Mouse (Mus musculus): ENCODE data around the gene Slc39a11. TPM values are rescaled to one million over a fixed set of nuclear protein-coding genes. Genes with fewer than 3 reads are reported as not detected.

The Slc39a11 gene
- polyA plus RNA-seq, 1 experiment from 2014 or later = 17.8 TPM

- WGBS = 98% methylated on average over 2 of the region's 2 CpGs
- no peak overlapping the region for H3K4me3 ChIP-seq (ENCODE audit: low read depth, low read length)
- no peaks in the 10 kb centered on the region for H3K4me1 ChIP-seq (ENCODE audit: control insufficient read depth, insufficient read depth, low read length)
- no peak overlapping the region for H3K9ac ChIP-seq (ENCODE audit: low read length)
- no peaks in the 10 kb centered on the region for H3K9me3 ChIP-seq (ENCODE audit: control insufficient read depth, low read length)
- ATAC-seq (ENCODE audit: low FRiP score) (no peak), DNase-seq (ENCODE audit: low spot score, missing footprints) (no peak)
- H3K36me3 ChIP-seq (ENCODE audit: control insufficient read depth, insufficient read depth, low read length) = peaks cover 4% of the 10 kb centered on the region
- H3K27me3 ChIP-seq (ENCODE audit: control insufficient read depth, insufficient read depth, low read length) = no peaks in the 10 kb centered on the region
- no peak overlapping the region for H3K4me2 ChIP-seq
- no peak overlapping the region for H3K27ac ChIP-seq (ENCODE audit: low read depth, low read length)
These were observed 27.0 kb upstream of the Slc39a11 start for GRCm38 (mm10) chr11:113676847-113677246.

- DNase-seq (ENCODE audit: low spot score, missing footprints) = no peak
- 92% methylated on average over 5 of the region's 5 CpGs for WGBS
- no peak overlapping the region for H3K27ac ChIP-seq (ENCODE audit: low read depth, low read length)
- H3K4me1 ChIP-seq (ENCODE audit: control insufficient read depth, insufficient read depth, low read length) = no peaks in the 10 kb centered on the region
- no peaks in the 10 kb centered on the region for H3K27me3 ChIP-seq (ENCODE audit: control insufficient read depth, insufficient read depth, low read length)
- H3K9ac ChIP-seq (ENCODE audit: low read length) = no peak overlapping the region
- H3K36me3 ChIP-seq (ENCODE audit: control insufficient read depth, insufficient read depth, low read length) = peaks cover 6% of the 10 kb centered on the region
- ATAC-seq (ENCODE audit: low FRiP score) = no peak
- no peak overlapping the region for H3K4me2 ChIP-seq
- H3K9me3 ChIP-seq (ENCODE audit: control insufficient read depth, low read length) = no peaks in the 10 kb centered on the region
- H3K4me3 ChIP-seq (ENCODE audit: low read depth, low read length) = no peak overlapping the region
These were observed 24.7 kb upstream of the Slc39a11 start for GRCm38 (mm10) chr11:113674595-113674994.

GRCm38 (mm10) chr11:113673614-113674013 lies 23.7 kb upstream of the Slc39a11 start:
- no peaks in the 10 kb centered on the region for H3K27me3 ChIP-seq (ENCODE audit: control insufficient read depth, insufficient read depth, low read length)
- peaks cover 6% of the 10 kb centered on the region for H3K36me3 ChIP-seq (ENCODE audit: control insufficient read depth, insufficient read depth, low read length)
- 97% methylated on average over 4 of the region's 4 CpGs for WGBS
- H3K4me2 ChIP-seq = no peak overlapping the region
- H3K27ac ChIP-seq (ENCODE audit: low read depth, low read length) = no peak overlapping the region
- no peak overlapping the region for H3K9ac ChIP-seq (ENCODE audit: low read length)
- DNase-seq (ENCODE audit: low spot score, missing footprints) = no peak
- no peak overlapping the region for H3K4me3 ChIP-seq (ENCODE audit: low read depth, low read length)
- H3K9me3 ChIP-seq (ENCODE audit: control insufficient read depth, low read length) = no peaks in the 10 kb centered on the region
- no peak for ATAC-seq (ENCODE audit: low FRiP score)
- H3K4me1 ChIP-seq (ENCODE audit: control insufficient read depth, insufficient read depth, low read length) = no peaks in the 10 kb centered on the region

- Histone ChIP-seq H3K27ac (ENCODE audit: low read depth, low read length) (no peak overlapping the region), H3K4me2 (no peak overlapping the region), H3K27me3 (ENCODE audit: control insufficient read depth, insufficient read depth, low read length) (no peaks in the 10 kb centered on the region), H3K9me3 (ENCODE audit: control insufficient read depth, low read length) (no peaks in the 10 kb centered on the region), H3K4me3 (ENCODE audit: low read depth, low read length) (no peak overlapping the region), H3K4me1 (ENCODE audit: control insufficient read depth, insufficient read depth, low read length) (0 out of 2 replicates have a peak, but pooled peaks cover 2% of the 10 kb centered on the region), H3K36me3 (ENCODE audit: control insufficient read depth, insufficient read depth, low read length) (peaks cover 6% of the 10 kb centered on the region), H3K9ac (ENCODE audit: low read length) (no peak overlapping the region)
- ATAC-seq (ENCODE audit: low FRiP score) (no peak), DNase-seq (ENCODE audit: low spot score, missing footprints) (no peak)
- 88% methylated on average over 4 of the region's 4 CpGs for WGBS
These were observed 19.8 kb upstream of the Slc39a11 start for GRCm38 (mm10) chr11:113669711-113670110.

- Histone ChIP-seq H3K27me3 (ENCODE audit: control insufficient read depth, insufficient read depth, low read length) (no peaks in the 10 kb centered on the region), H3K4me1 (ENCODE audit: control insufficient read depth, insufficient read depth, low read length) (0 out of 2 replicates have a peak, but pooled peaks cover 2% of the 10 kb centered on the region), H3K9me3 (ENCODE audit: control insufficient read depth, low read length) (no peaks in the 10 kb centered on the region), H3K4me3 (ENCODE audit: low read depth, low read length) (no peak overlapping the region), H3K4me2 (no peak overlapping the region), H3K9ac (ENCODE audit: low read length) (no peak overlapping the region), H3K36me3 (ENCODE audit: control insufficient read depth, insufficient read depth, low read length) (peaks cover 9% of the 10 kb centered on the region), H3K27ac (ENCODE audit: low read depth, low read length) (no peak overlapping the region)
- 94% methylated on average over 5 of the region's 5 CpGs for WGBS
- DNase-seq (ENCODE audit: low spot score, missing footprints) (no peak), ATAC-seq (ENCODE audit: low FRiP score) (no peak)
These were observed 19.0 kb upstream of the Slc39a11 start for GRCm38 (mm10) chr11:113668857-113669256.

- Histone ChIP-seq H3K36me3 (ENCODE audit: control insufficient read depth, insufficient read depth, low read length) (peaks cover 5% of the 10 kb centered on the region; the same call in 1 of the 2 replicates), H3K27me3 (ENCODE audit: control insufficient read depth, insufficient read depth, low read length) (no peaks in the 10 kb centered on the region), H3K9ac (ENCODE audit: low read length) (no peak overlapping the region), H3K4me2 (no peak overlapping the region), H3K4me1 (ENCODE audit: control insufficient read depth, insufficient read depth, low read length) (0 out of 2 replicates have a peak, but pooled peaks cover 2% of the 10 kb centered on the region), H3K9me3 (ENCODE audit: control insufficient read depth, low read length) (no peaks in the 10 kb centered on the region), H3K4me3 (ENCODE audit: low read depth, low read length) (no peak overlapping the region), H3K27ac (ENCODE audit: low read depth, low read length) (no peak overlapping the region)
- DNase-seq (ENCODE audit: low spot score, missing footprints) (no peak), ATAC-seq (ENCODE audit: low FRiP score) (no peak)
- 85% methylated on average over 4 of the region's 4 CpGs for WGBS
These were observed 17.8 kb upstream of the Slc39a11 start for GRCm38 (mm10) chr11:113667704-113668103.

GRCm38 (mm10) chr11:113667122-113667521 lies 17.2 kb upstream of the Slc39a11 start:
- WGBS = 88% methylated on average over 2 of the region's 2 CpGs
- Histone ChIP-seq H3K4me1 (ENCODE audit: control insufficient read depth, insufficient read depth, low read length) (0 out of 2 replicates have a peak, but pooled peaks cover 2% of the 10 kb centered on the region), H3K9ac (ENCODE audit: low read length) (no peak overlapping the region), H3K9me3 (ENCODE audit: control insufficient read depth, low read length) (no peaks in the 10 kb centered on the region), H3K27ac (ENCODE audit: low read depth, low read length) (no peak overlapping the region), H3K4me3 (ENCODE audit: low read depth, low read length) (no peak overlapping the region), H3K36me3 (ENCODE audit: control insufficient read depth, insufficient read depth, low read length) (peaks cover 7% of the 10 kb centered on the region; the same call in 1 of the 2 replicates), H3K27me3 (ENCODE audit: control insufficient read depth, insufficient read depth, low read length) (no peaks in the 10 kb centered on the region), H3K4me2 (no peak overlapping the region)
- DNase-seq (ENCODE audit: low spot score, missing footprints) (no peak), ATAC-seq (ENCODE audit: low FRiP score) (no peak)

- H3K36me3 ChIP-seq (ENCODE audit: control insufficient read depth, insufficient read depth, low read length) = peaks cover 7% of the 10 kb centered on the region; the same call in 1 of the 2 replicates
- ATAC-seq (ENCODE audit: low FRiP score) = no peak
- no peak overlapping the region for H3K9ac ChIP-seq (ENCODE audit: low read length)
- H3K27ac ChIP-seq (ENCODE audit: low read depth, low read length) = no peak overlapping the region
- DNase-seq (ENCODE audit: low spot score, missing footprints) = no peak
- no peaks in the 10 kb centered on the region for H3K27me3 ChIP-seq (ENCODE audit: control insufficient read depth, insufficient read depth, low read length)
- H3K4me1 ChIP-seq (ENCODE audit: control insufficient read depth, insufficient read depth, low read length) = 0 out of 2 replicates have a peak, but pooled peaks cover 2% of the 10 kb centered on the region
- H3K4me3 ChIP-seq (ENCODE audit: low read depth, low read length) = no peak overlapping the region
- H3K9me3 ChIP-seq (ENCODE audit: control insufficient read depth, low read length) = no peaks in the 10 kb centered on the region
- WGBS = 70% methylated on average over 10 of the region's 10 CpGs
- no peak overlapping the region for H3K4me2 ChIP-seq
These were observed 16.8 kb upstream of the Slc39a11 start for GRCm38 (mm10) chr11:113666648-113667047.

GRCm38 (mm10) chr11:113666205-113666604 lies 16.3 kb upstream of the Slc39a11 start:
- Histone ChIP-seq H3K9ac (ENCODE audit: low read length) (no peak overlapping the region), H3K36me3 (ENCODE audit: control insufficient read depth, insufficient read depth, low read length) (peaks cover 10% of the 10 kb centered on the region; the same call in 1 of the 2 replicates), H3K4me2 (no peak overlapping the region), H3K27ac (ENCODE audit: low read depth, low read length) (no peak overlapping the region), H3K4me3 (ENCODE audit: low read depth, low read length) (no peak overlapping the region), H3K4me1 (ENCODE audit: control insufficient read depth, insufficient read depth, low read length) (0 out of 2 replicates have a peak, but pooled peaks cover 2% of the 10 kb centered on the region), H3K27me3 (ENCODE audit: control insufficient read depth, insufficient read depth, low read length) (no peaks in the 10 kb centered on the region), H3K9me3 (ENCODE audit: control insufficient read depth, low read length) (no peaks in the 10 kb centered on the region)
- WGBS = 92% methylated on average over 6 of the region's 6 CpGs
- DNase-seq (ENCODE audit: low spot score, missing footprints) (no peak), ATAC-seq (ENCODE audit: low FRiP score) (no peak)

Data from midbrain, embryonic 11.5 days (tissue).